Mouse (Mus musculus): ENCODE measurements at regions not wholly inside any gene's neighbourhood (a gene's known extent, or its start where the extent isn't known, plus 50 kb on each side); places are given as distances from the start of the nearest gene placed in this dataset.

DNA sequence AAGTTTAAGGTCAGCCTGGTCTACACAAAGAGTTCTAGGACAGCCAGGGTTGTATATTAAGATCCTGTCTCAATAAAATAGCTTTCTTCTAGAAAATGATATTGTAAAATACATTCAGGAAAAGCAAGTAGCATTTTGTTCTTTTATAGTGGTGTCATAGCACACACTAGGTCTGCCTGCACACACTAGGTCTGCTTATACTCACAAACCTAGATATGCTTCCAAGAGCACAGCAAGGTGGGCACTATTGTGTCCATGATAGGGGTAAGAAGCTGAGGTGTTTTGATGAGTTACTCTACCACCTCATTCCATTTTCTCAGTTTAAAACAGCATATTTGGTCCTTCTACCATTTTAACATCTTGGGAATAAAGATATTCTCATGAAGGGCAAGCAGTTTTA is 185.8 kb upstream of the Il12b start:
- DNase-seq (ENCODE audit: low spot score), result no peak
- Histone ChIP-seq H3K36me3 (replicated peaks) (no peaks in the 10 kb centered on the region), H3K4me3 (no peak overlapping the region), H3K9me3 (no peaks in the 10 kb centered on the region), H3K27me3 (replicated peaks; ENCODE audit: low read depth, poor library complexity, severe bottlenecking) (no peaks in the 10 kb centered on the region), H3K4me1 (no peaks in the 10 kb centered on the region), H3K27ac (replicated peaks) (no peak overlapping the region)

- H3K27me3 ChIP-seq (replicated peaks; ENCODE audit: low read depth, poor library complexity, severe bottlenecking), result no peaks in the 10 kb centered on the region
- no peaks in the 10 kb centered on the region for H3K36me3 ChIP-seq (replicated peaks)
- H3K4me3 ChIP-seq, result no peak overlapping the region
- no peaks in the 10 kb centered on the region for H3K4me1 ChIP-seq
- 94% methylated on average over 3 of the region's 3 CpGs for WGBS
- H3K9me3 ChIP-seq, result no peaks in the 10 kb centered on the region
- DNase-seq (ENCODE audit: low spot score), result no peak
- no peak overlapping the region for H3K27ac ChIP-seq (replicated peaks)
Observed at GRCm38 (mm10) chr11:44216346-44216745, 183.5 kb upstream of the Il12b start.

GRCm38 (mm10) chr11:44219971-44220370 is 179.9 kb upstream of the Il12b start:
- Histone ChIP-seq H3K4me3 (no peak overlapping the region), H3K27ac (replicated peaks) (no peak overlapping the region), H3K9me3 (no peaks in the 10 kb centered on the region), H3K36me3 (replicated peaks) (no peaks in the 10 kb centered on the region), H3K27me3 (replicated peaks; ENCODE audit: low read depth, poor library complexity, severe bottlenecking) (no peaks in the 10 kb centered on the region), H3K4me1 (no peaks in the 10 kb centered on the region)
- WGBS, result 63% methylated on average over 3 of the region's 3 CpGs
- DNase-seq (ENCODE audit: low spot score), result no peak

DNA sequence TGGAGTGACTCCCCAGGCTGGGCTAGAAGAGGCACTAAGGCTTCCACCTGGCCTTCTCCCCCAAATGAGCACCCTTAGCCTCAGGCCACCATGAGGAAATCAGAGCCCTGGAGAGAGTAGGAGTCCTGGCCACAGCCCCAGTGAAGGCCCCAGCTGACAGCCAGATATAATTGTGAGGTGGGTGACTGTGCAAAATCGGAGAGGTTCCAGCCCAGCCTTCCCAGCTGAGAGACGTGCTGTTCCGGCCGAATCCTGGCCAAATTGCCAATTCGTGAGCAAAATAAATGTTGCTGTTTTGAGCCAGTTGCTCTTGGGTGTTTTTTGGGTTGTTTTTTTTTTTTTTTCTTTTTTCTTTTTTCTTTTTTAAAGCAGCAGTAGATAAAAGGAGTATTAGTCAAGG is 169.9 kb upstream of the Il12b start:
- no peak for DNase-seq (ENCODE audit: low spot score)
- WGBS, result 89% methylated on average over 5 of the region's 5 CpGs
- no peak overlapping the region for H3K27ac ChIP-seq (replicated peaks)

DNA sequence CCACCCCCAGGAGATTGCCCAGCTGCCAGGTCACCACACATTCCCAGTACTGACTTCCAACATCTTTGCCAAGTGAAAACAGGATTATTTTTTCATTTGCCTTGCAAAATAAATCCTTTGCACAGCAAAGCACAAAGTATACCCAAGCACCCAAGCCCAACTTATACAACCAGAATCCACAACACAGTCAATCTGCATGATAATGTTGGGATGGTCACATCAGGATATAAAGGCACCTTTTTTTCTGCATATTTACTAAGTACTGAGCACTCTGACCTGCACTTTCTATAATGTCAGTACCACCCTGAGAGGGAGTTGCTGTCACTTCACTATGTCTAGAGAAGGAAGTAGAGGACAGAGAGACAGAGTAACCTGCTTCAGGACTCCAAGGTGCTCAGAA is 164.4 kb upstream of the Il12b start:
- no peak overlapping the region for H3K4me3 ChIP-seq
- no peak for DNase-seq (ENCODE audit: low spot score)
- H3K27me3 ChIP-seq (replicated peaks; ENCODE audit: low read depth, poor library complexity, severe bottlenecking), result no peaks in the 10 kb centered on the region
- no peaks in the 10 kb centered on the region for H3K36me3 ChIP-seq (replicated peaks)
- no peaks in the 10 kb centered on the region for H3K9me3 ChIP-seq
- no peak overlapping the region for H3K27ac ChIP-seq (replicated peaks)
- H3K4me1 ChIP-seq, result no peaks in the 10 kb centered on the region

More for the DNA sequence above, 169.9 kb upstream of the Il12b start:
- H3K9me3 ChIP-seq, result no peaks in the 10 kb centered on the region
- no peaks in the 10 kb centered on the region for H3K36me3 ChIP-seq (replicated peaks)
- no peaks in the 10 kb centered on the region for H3K4me1 ChIP-seq
- H3K27me3 ChIP-seq (replicated peaks; ENCODE audit: low read depth, poor library complexity, severe bottlenecking), result no peaks in the 10 kb centered on the region
- no peak overlapping the region for H3K4me3 ChIP-seq

- H3K27ac ChIP-seq (replicated peaks), result no peak overlapping the region
- H3K4me1 ChIP-seq, result no peaks in the 10 kb centered on the region
- H3K9me3 ChIP-seq, result no peaks in the 10 kb centered on the region
- DNase-seq (ENCODE audit: low spot score), result no peak
- no peak overlapping the region for H3K4me3 ChIP-seq
- no peaks in the 10 kb centered on the region for H3K27me3 ChIP-seq (replicated peaks; ENCODE audit: low read depth, poor library complexity, severe bottlenecking)
- no peaks in the 10 kb centered on the region for H3K36me3 ChIP-seq (replicated peaks)
- WGBS, result 93% methylated on average over 4 of the region's 4 CpGs
Observed at GRCm38 (mm10) chr11:44238051-44238450, 161.8 kb upstream of the Il12b start.

- no peaks in the 10 kb centered on the region for H3K9me3 ChIP-seq
- DNase-seq (ENCODE audit: low spot score), result no peak
- H3K4me1 ChIP-seq, result no peaks in the 10 kb centered on the region
- no peak overlapping the region for H3K27ac ChIP-seq (replicated peaks)
- H3K4me3 ChIP-seq, result no peak overlapping the region
- no peaks in the 10 kb centered on the region for H3K27me3 ChIP-seq (replicated peaks; ENCODE audit: low read depth, poor library complexity, severe bottlenecking)
- no peaks in the 10 kb centered on the region for H3K36me3 ChIP-seq (replicated peaks)
- 78% methylated on average over 8 of the region's 8 CpGs for WGBS
Observed at GRCm38 (mm10) chr11:44238598-44238997, 161.3 kb upstream of the Il12b start.

GRCm38 (mm10) chr11:44243184-44243583 is 156.7 kb upstream of the Il12b start:
- 62% methylated on average over 2 of the region's 2 CpGs for WGBS

DNA sequence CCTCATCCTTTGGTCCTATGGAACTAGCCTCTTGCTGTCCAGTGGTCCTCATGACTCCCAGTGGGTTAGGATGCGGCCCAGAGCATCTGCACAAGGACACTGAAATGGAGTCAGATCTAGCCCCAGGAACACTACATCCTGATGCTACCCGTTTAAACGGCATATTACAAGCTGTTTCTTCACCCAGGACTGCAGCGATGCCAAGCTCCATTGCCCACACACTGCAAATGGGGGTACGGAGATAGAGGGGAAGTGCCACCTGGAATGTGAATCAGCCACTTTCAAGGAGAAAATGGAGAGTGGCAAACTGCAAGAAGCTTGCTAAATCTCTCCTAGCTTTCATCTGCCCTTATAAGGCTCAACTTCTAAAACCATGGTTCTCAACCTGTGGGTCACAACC is 148.0 kb upstream of the Il12b start:
- 91% methylated on average over 5 of the region's 5 CpGs for WGBS
- no peak for DNase-seq (ENCODE audit: low spot score)

More at GRCm38 (mm10) chr11:44243184-44243583, 156.7 kb upstream of the Il12b start:
- Histone ChIP-seq H3K4me1 (no peaks in the 10 kb centered on the region), H3K27ac (replicated peaks) (no peak overlapping the region), H3K36me3 (replicated peaks) (no peaks in the 10 kb centered on the region), H3K9me3 (no peaks in the 10 kb centered on the region), H3K27me3 (replicated peaks; ENCODE audit: low read depth, poor library complexity, severe bottlenecking) (no peaks in the 10 kb centered on the region), H3K4me3 (no peak overlapping the region)
- DNase-seq (ENCODE audit: low spot score), result no peak

GRCm38 (mm10) chr11:44260376-44261111 is 139.3 kb upstream of the Il12b start:
- Histone ChIP-seq H3K36me3 (replicated peaks) (no peaks in the 10 kb centered on the region), H3K27me3 (replicated peaks; ENCODE audit: low read depth, poor library complexity, severe bottlenecking) (no peaks in the 10 kb centered on the region)
- WGBS, result 86% methylated on average over 10 of the region's 10 CpGs

More for the DNA sequence above, 148.0 kb upstream of the Il12b start:
- no peaks in the 10 kb centered on the region for H3K36me3 ChIP-seq (replicated peaks)
- H3K27me3 ChIP-seq (replicated peaks; ENCODE audit: low read depth, poor library complexity, severe bottlenecking), result no peaks in the 10 kb centered on the region
- H3K9me3 ChIP-seq, result no peaks in the 10 kb centered on the region
- H3K27ac ChIP-seq (replicated peaks), result no peak overlapping the region
- H3K4me1 ChIP-seq, result no peaks in the 10 kb centered on the region
- no peak overlapping the region for H3K4me3 ChIP-seq

GRCm38 (mm10) chr11:44261657-44262056 is 138.2 kb upstream of the Il12b start:
- no peak for DNase-seq (ENCODE audit: low spot score)
- Histone ChIP-seq H3K27ac (replicated peaks) (no peak overlapping the region), H3K4me3 (no peak overlapping the region), H3K27me3 (replicated peaks; ENCODE audit: low read depth, poor library complexity, severe bottlenecking) (no peaks in the 10 kb centered on the region), H3K9me3 (no peaks in the 10 kb centered on the region), H3K36me3 (replicated peaks) (no peaks in the 10 kb centered on the region), H3K4me1 (no peaks in the 10 kb centered on the region)
- 77% methylated on average over 8 of the region's 8 CpGs for WGBS

More at GRCm38 (mm10) chr11:44260376-44261111, 139.3 kb upstream of the Il12b start:
- Histone ChIP-seq H3K4me3 (no peak overlapping the region), H3K27ac (replicated peaks) (no peak overlapping the region), H3K4me1 (no peaks in the 10 kb centered on the region), H3K9me3 (no peaks in the 10 kb centered on the region)
- DNase-seq (ENCODE audit: low spot score), result no peak

DNA sequence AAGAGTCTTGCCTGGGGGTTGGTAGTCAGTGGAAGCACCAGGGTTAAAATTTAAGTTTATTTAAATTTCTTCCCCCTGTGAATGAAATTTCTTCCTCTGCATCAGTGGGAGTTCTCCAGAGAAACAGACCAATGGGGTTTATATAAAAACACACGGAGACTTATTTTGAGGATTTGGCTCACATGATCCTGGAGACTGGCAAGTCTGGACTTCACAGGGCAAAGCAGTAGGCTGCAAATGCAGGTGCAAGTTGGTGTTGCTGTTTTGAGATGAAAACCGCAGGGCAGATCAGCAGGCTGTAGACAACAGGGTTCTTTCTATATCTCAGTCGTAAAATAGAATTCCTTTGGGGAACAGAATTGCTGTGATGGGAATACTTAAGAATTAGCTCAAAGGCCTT is 137.3 kb upstream of the Il12b start:
- DNase-seq (ENCODE audit: low spot score), result no peak
- Histone ChIP-seq H3K4me1 (no peaks in the 10 kb centered on the region), H3K36me3 (replicated peaks) (no peaks in the 10 kb centered on the region), H3K9me3 (no peaks in the 10 kb centered on the region), H3K4me3 (no peak overlapping the region), H3K27me3 (replicated peaks; ENCODE audit: low read depth, poor library complexity, severe bottlenecking) (no peaks in the 10 kb centered on the region), H3K27ac (replicated peaks) (no peak overlapping the region)
- 86% methylated on average over 3 of the region's 3 CpGs for WGBS

- Histone ChIP-seq H3K27ac (replicated peaks) (no peak overlapping the region), H3K9me3 (no peaks in the 10 kb centered on the region), H3K36me3 (replicated peaks) (no peaks in the 10 kb centered on the region), H3K4me1 (no peaks in the 10 kb centered on the region), H3K27me3 (replicated peaks; ENCODE audit: low read depth, poor library complexity, severe bottlenecking) (no peaks in the 10 kb centered on the region), H3K4me3 (no peak overlapping the region)
- DNase-seq (ENCODE audit: low spot score), result no peak
Observed at GRCm38 (mm10) chr11:44272268-44272667, 127.6 kb upstream of the Il12b start.

Measured in embryonic facial prominence, embryonic 10.5 days (tissue).